Mouse (Mus musculus): ENCODE measurements around the gene Pgk1. TPM values are rescaled to one million over a fixed set of nuclear protein-coding genes. Genes with fewer than 3 reads are reported as not detected.

The Pgk1 gene
- polyA plus RNA-seq, 1 experiment from 2014 or later = 622 TPM

Other genes with a start within 250 kb of the Pgk1 start
- gene Magt1, start 175.2 kb upstream of the Pgk1 start, polyA plus RNA-seq (2016; fragmentation: Nextera tagmentation; extraction: Ambion mirVana) = 42.2 and 46.3 TPM in 2 replicates
- gene Cox7b, start 171.4 kb upstream of the Pgk1 start, polyA plus RNA-seq (2016; fragmentation: Nextera tagmentation; extraction: Ambion mirVana) = 285 and 325 TPM in 2 replicates
- 17.9 and 19.2 TPM in 2 replicates for gene Atp7a, start 159.8 kb upstream of the Pgk1 start, polyA plus RNA-seq (2016; fragmentation: Nextera tagmentation; extraction: Ambion mirVana)
- 0.10 and 0.12 TPM in 2 replicates for gene Tlr13, start 43.9 kb upstream of the Pgk1 start, polyA plus RNA-seq (2016; fragmentation: Nextera tagmentation; extraction: Ambion mirVana)
- gene Taf9b, start 34.1 kb downstream of the Pgk1 start, polyA plus RNA-seq (2016; fragmentation: Nextera tagmentation; extraction: Ambion mirVana) = 8.1 and 8.8 TPM in 2 replicates
- not detected in 2 replicates for gene Fnd3c2, start 68.3 kb downstream of the Pgk1 start, polyA plus RNA-seq (2016; fragmentation: Nextera tagmentation; extraction: Ambion mirVana)